Mouse (Mus musculus) MEL (cell line): ENCODE measurements around the gene Pip5k1b.

ENCODE experiments used
- BHLHE40 ChIP-seq: IDR thresholded peaks from 2 replicates; pipeline ENCODE4 v1.6.1; 2012; ENCODE audit warnings: low read depth, mild to moderate bottlenecking, inconsistent platforms, low read length, improper control_type of control experiment, borderline replicate concordance
- CTCF ChIP-seq, 3 experiments: IDR thresholded peaks in 2 of 3; conservative IDR thresholded peaks in 1 of 3; 2 replicates each; pipeline ENCODE4 v1.5.1; 2011 to 2012; ENCODE audit warnings: low read length in 3 of 3, low read depth in 2 of 3, mild to moderate bottlenecking in 2 of 3, improper control_type of control experiment in 1 of 3, inconsistent platforms in 1 of 3, mixed read lengths in 1 of 3, moderate library complexity in 1 of 3; ENCODE audit not compliant: control insufficient read depth in 1 of 3, insufficient read depth in 1 of 3, poor library complexity in 1 of 3, severe bottlenecking in 1 of 3
- E2F4 ChIP-seq: IDR thresholded peaks from 2 replicates; pipeline ENCODE4 v1.6.1; 2011; ENCODE audit warnings: low read depth, low read length, improper control_type of control experiment, borderline replicate concordance
- EP300 ChIP-seq, 2 experiments: IDR thresholded peaks; 2 replicates each; pipeline ENCODE4 v1.6.1; 2011; ENCODE audit warnings: improper control_type of control experiment in 2 of 2, low read length in 2 of 2, low read depth in 1 of 2, mild to moderate bottlenecking in 1 of 2
- HCFC1 ChIP-seq: IDR thresholded peaks from 2 replicates; pipeline ENCODE4 v1.6.1; 2012; ENCODE audit warnings: low read depth, mild to moderate bottlenecking, inconsistent platforms, low read length, improper control_type of control experiment, moderate library complexity
- MYC ChIP-seq: IDR thresholded peaks from 2 replicates; pipeline ENCODE4 v1.6.1; 2011; ENCODE audit warnings: low read depth, mild to moderate bottlenecking, low read length, improper control_type of control experiment, moderate library complexity
- NRF1 ChIP-seq: IDR thresholded peaks from 2 replicates; pipeline ENCODE4 v1.6.1; 2014; ENCODE audit warnings: low read depth, mild to moderate bottlenecking, inconsistent platforms, low read length, improper control_type of control experiment, moderate library complexity; ENCODE audit not compliant: poor library complexity, insufficient read depth, severe bottlenecking
- POLR2A ChIP-seq, 2 experiments: IDR thresholded peaks; 2 replicates each; pipeline ENCODE4 v1.6.1; 2011 to 2012; ENCODE audit warnings: low read length in 2 of 2, mild to moderate bottlenecking in 2 of 2, control low read depth in 1 of 2, improper control_type of control experiment in 1 of 2, low read depth in 1 of 2, moderate library complexity in 1 of 2; ENCODE audit not compliant: control insufficient read depth in 1 of 2, insufficient read depth in 1 of 2, poor library complexity in 1 of 2
- POLR2AphosphoS2 ChIP-seq: IDR thresholded peaks from 2 replicates; pipeline ENCODE4 v1.6.1; 2011; ENCODE audit warnings: low read length, improper control_type of control experiment

- TF ChIP-seq CTCF (IDR thresholded peaks at IDR 0.05 in 2 of 3, conservative IDR thresholded peaks at IDR 0.05 in 1 of 3; ENCODE audit: control insufficient read depth in 1 of 3, insufficient read depth in 1 of 3, low read depth in 2 of 3, low read length in 3 of 3, poor library complexity in 1 of 3, severe bottlenecking in 1 of 3) (no peak), BHLHE40 (no peak), POLR2A (IDR thresholded peaks at IDR 0.05; ENCODE audit: control insufficient read depth in 1 of 2, insufficient read depth in 1 of 2, low read depth in 1 of 2, low read length in 2 of 2, poor library complexity in 1 of 2) (no peak), EP300 (IDR thresholded peaks at IDR 0.05; ENCODE audit: low read depth in 1 of 2, low read length in 2 of 2) (no peak), NRF1 (no peak), HCFC1 (no peak), POLR2AphosphoS2 (no peak), E2F4 (no peak), MYC (no peak)
Observed at GRCm38 (mm10) chr19:24281288-24281980, 274.2 kb downstream of the Pip5k1b start.
